8 mouse cellular contexts compared by ENCODE assay signal in the genomic region with DNA sequence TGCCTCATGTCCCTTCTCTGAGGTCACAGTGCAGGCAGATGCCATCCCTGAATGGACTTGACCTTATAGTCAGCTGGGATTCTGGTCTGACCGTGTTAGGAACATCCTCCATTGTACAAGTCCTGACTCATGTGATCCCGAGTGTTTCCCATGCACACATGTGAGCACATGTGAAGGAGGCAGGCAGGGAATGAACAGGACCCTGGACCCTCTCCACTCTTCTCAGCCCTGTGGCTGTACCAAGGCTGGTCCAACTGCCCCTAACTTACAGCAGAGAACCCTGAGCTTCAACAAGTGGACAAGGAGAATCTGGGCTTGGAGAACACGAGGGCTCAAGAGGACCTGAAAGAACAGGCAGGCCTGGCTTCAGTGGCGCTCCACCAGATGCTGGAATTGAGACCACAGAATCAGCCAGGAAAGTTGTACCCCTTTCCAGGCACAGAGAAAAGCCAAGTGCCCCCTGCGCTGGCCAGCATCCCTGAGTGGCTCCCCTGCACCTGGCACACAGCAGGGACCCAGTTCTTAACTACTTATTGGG. TPM values are rescaled to one million over a fixed set of nuclear protein-coding genes. Genes with fewer than 3 reads are reported as not detected.
DNase-seq lines count a peak whose midpoint lies in the region; ATAC-seq and TF ChIP-seq lines count a peak whose summit lies in the region.

No protein-coding gene starts in this region.

- no peak overlapping the region for H3K9ac ChIP-seq in hindbrain, embryonic 12.5 days

- peak overlapping the region; percentile 61 for H3K4me2 ChIP-seq in hindbrain, embryonic 12.5 days (replicated peaks)

- no peak for DNase-seq in kidney, adult 2 months
- DNase-seq in kidney, postnatal 10 days: no peak
- DNase-seq in lung, postnatal 36 days: peak; percentile 37
- DNase-seq in left cerebral cortex, postnatal 25 days (ENCODE audit: low spot score in 2 of 2): no peak
- no peak for DNase-seq in left cerebral cortex, adult 8-10 months (ENCODE audit: low spot score in 2 of 2)
- no peak for DNase-seq in c-Kit-positive CD71-positive TER-119-positive erythroid progenitor cells, embryonic 14.5 days (ENCODE audit: low spot score)

- no peak for TF ChIP-seq CTCF in kidney, adult 2 months (conservative IDR thresholded peaks at IDR 0.05; ENCODE audit: insufficient read depth, insufficient read length, low read depth, low read length)
- no peak for TF ChIP-seq CTCF in bone marrow, adult 2 months (IDR thresholded peaks at IDR 0.05; ENCODE audit: control insufficient read depth, insufficient read depth, low read length)

- no peaks in the 10 kb centered on the region for H3K9me3 ChIP-seq in hindbrain, embryonic 12.5 days (replicated peaks)

- WGBS in kidney, adult 2 months: 42% methylated on average over 5 of the region's 5 CpGs
- WGBS in bone marrow, adult 2 months: 79% methylated on average over 5 of the region's 5 CpGs
- WGBS in hindbrain, embryonic 12.5 days: 70% methylated on average over 5 of the region's 5 CpGs

- intact Hi-C loops in left cerebral cortex, postnatal 25 days (cut with DNase I): loop anchor here (1.0 kb wide), 1 partner anchor 38 kb away; no protein-coding TSS in a partner anchor

- H3K4me3 ChIP-seq in kidney, adult 2 months (ENCODE audit: insufficient read depth, low read depth, low read length): peak overlapping the region; percentile 78
- H3K4me3 ChIP-seq in bone marrow, adult 2 months (replicated peaks; ENCODE audit: control insufficient read depth, low read depth, low read length): peak overlapping the region; percentile 81
- peak overlapping the region; percentile 32; the same call in 1 of the 2 replicates for H3K4me3 ChIP-seq in hindbrain, embryonic 12.5 days

- no peak for TF ChIP-seq POLR2A in kidney, adult 2 months (IDR thresholded peaks at IDR 0.05; ENCODE audit: low read depth, low read length)
- no peak for TF ChIP-seq POLR2A in bone marrow, adult 2 months (IDR thresholded peaks at IDR 0.05; ENCODE audit: borderline replicate concordance, control insufficient read depth, low read depth, low read length)

- ATAC-seq in hindbrain, embryonic 12.5 days (ENCODE audit: low FRiP score): no peak

- no peaks in the 10 kb centered on the region for H3K27me3 ChIP-seq in kidney, adult 2 months (replicated peaks; ENCODE audit: control insufficient read depth, insufficient read depth, low read length)
- H3K27me3 ChIP-seq in hindbrain, embryonic 12.5 days: peaks cover 22% of the 10 kb centered on the region

- peak overlapping the region; percentile 77 for H3K27ac ChIP-seq in kidney, adult 2 months (ENCODE audit: insufficient read depth, low read depth, low read length)
- H3K27ac ChIP-seq in bone marrow, adult 2 months (ENCODE audit: control insufficient read depth, insufficient read depth, low read depth, low read length, poor library complexity): no peak overlapping the region
- no peak overlapping the region for H3K27ac ChIP-seq in hindbrain, embryonic 12.5 days

- no peaks in the 10 kb centered on the region for H3K36me3 ChIP-seq in kidney, adult 2 months (ENCODE audit: control insufficient read depth, insufficient read depth, low read length)
- no peaks in the 10 kb centered on the region for H3K36me3 ChIP-seq in hindbrain, embryonic 12.5 days

- peaks cover 18% of the 10 kb centered on the region; the same call in 1 of the 2 replicates for H3K4me1 ChIP-seq in kidney, adult 2 months (ENCODE audit: control insufficient read depth, insufficient read depth, low read length)
- H3K4me1 ChIP-seq in bone marrow, adult 2 months (ENCODE audit: control insufficient read depth, insufficient read depth, low read length): peaks cover 6% of the 10 kb centered on the region; the same call in 1 of the 2 replicates
- peaks cover 16% of the 10 kb centered on the region for H3K4me1 ChIP-seq in hindbrain, embryonic 12.5 days

RNA-seq across cellular contexts. Expression of a gene that starts 0.6 kb away (rescaled TPM):
- 217 and 221 TPM in 2 replicates for polyA plus RNA-seq in kidney, adult 2 months (2012; rRNA removed)
- polyA plus RNA-seq in bone marrow, adult 2 months (2011; ENCODE audit: insufficient read depth, insufficient read length, low replicate concordance, missing spikeins): 13.9 and 19.0 TPM in 2 replicates
- 9.9 and 11.1 TPM in 2 replicates for polyA plus RNA-seq in hindbrain, embryonic 12.5 days (2016; fragmentation: Nextera tagmentation; extraction: Ambion mirVana)
- 1 to 10 TPM; 7.4 to 9.8 TPM for total RNA-seq in left cerebral cortex, postnatal 25 days (2021)
- 10 to 100 TPM in 3 of 4 experiments, 1 to 10 TPM in 1; 9.3 to 13.7 (median 10.1) TPM for total RNA-seq in left cerebral cortex, adult 8-10 months (2022)

Comparison
In these comparisons a context has a peak if more than half of its experiments do, and no peak if none do; other contexts are left out.
1. RNA of a gene that starts 0.6 kb away (polyA plus RNA-seq): 217 to 221 TPM in kidney, adult 2 months; 13.9 to 19.0 TPM in bone marrow, adult 2 months and 9.9 to 11.1 TPM in hindbrain, embryonic 12.5 days; every median in the first group is over 10 times any median in the second.
2. Peak in every context shown above with its lines, with median percentiles within 50 percentile points of each other: H3K4me3 ChIP-seq.